Mouse (Mus musculus): ENCODE data around the gene Dnaaf2. TPM values are rescaled to one million over a fixed set of nuclear protein-coding genes. Genes with fewer than 3 reads are reported as not detected.
A peak's percentile ranks its signal among the peaks of the same experiment; 100 is the strongest.
"Not testable (repeated sequence)": the region's sequence is repeated elsewhere in the genome, so short reads cannot be mapped to it uniquely, and the experiment has no call there.

The Dnaaf2 gene
- polyA plus RNA-seq, 1 experiment from 2014 or later = 8.1 TPM

GRCm38 (mm10) chr12:69177526-69177925, 20.7 kb downstream of the Dnaaf2 start:
- ATAC-seq (replicated peaks; ENCODE audit: low FRiP score, low TSS enrichment, low read depth) (no peak), DNase-seq (ENCODE audit: low spot score) (no peak)
- H3K4me2 ChIP-seq (ENCODE audit: low read length) = no peak overlapping the region
- no peak overlapping the region for H3K4me3 ChIP-seq (ENCODE audit: low read depth, low read length)
- H3K27ac ChIP-seq (ENCODE audit: low read depth) = no peak overlapping the region
- H3K36me3 ChIP-seq (ENCODE audit: control insufficient read depth, insufficient read depth, low read length) = peaks cover 48% of the 10 kb centered on the region
- H3K27me3 ChIP-seq (replicated peaks; ENCODE audit: control insufficient read depth, insufficient read depth, low read length) = no peaks in the 10 kb centered on the region
- no peaks in the 10 kb centered on the region for H3K9me3 ChIP-seq (ENCODE audit: control insufficient read depth, low read length)
- H3K9ac ChIP-seq (ENCODE audit: low read length) = no peak overlapping the region
- WGBS = 88% methylated on average over 3 of the region's 3 CpGs
- H3K4me1 ChIP-seq (replicated peaks; ENCODE audit: control insufficient read depth, insufficient read depth, low read length) = no peaks in the 10 kb centered on the region

GRCm38 (mm10) chr12:69175975-69176374, 22.3 kb downstream of the Dnaaf2 start:
- Histone ChIP-seq H3K4me3 (ENCODE audit: low read depth, low read length) (no peak overlapping the region), H3K27me3 (replicated peaks; ENCODE audit: control insufficient read depth, insufficient read depth, low read length) (no peaks in the 10 kb centered on the region), H3K9me3 (ENCODE audit: control insufficient read depth, low read length) (no peaks in the 10 kb centered on the region), H3K9ac (ENCODE audit: low read length) (no peak overlapping the region), H3K36me3 (ENCODE audit: control insufficient read depth, insufficient read depth, low read length) (peaks cover 38% of the 10 kb centered on the region), H3K4me2 (ENCODE audit: low read length) (no peak overlapping the region), H3K27ac (ENCODE audit: low read depth) (no peak overlapping the region), H3K4me1 (replicated peaks; ENCODE audit: control insufficient read depth, insufficient read depth, low read length) (no peaks in the 10 kb centered on the region)
- ATAC-seq (replicated peaks; ENCODE audit: low FRiP score, low TSS enrichment, low read depth) (no peak), DNase-seq (ENCODE audit: low spot score) (no peak)
- 86% methylated on average over 3 of the region's 3 CpGs for WGBS

- ATAC-seq (replicated peaks; ENCODE audit: low FRiP score, low TSS enrichment, low read depth) (no peak), DNase-seq (ENCODE audit: low spot score) (no peak)
- Histone ChIP-seq H3K4me1 (replicated peaks; ENCODE audit: control insufficient read depth, insufficient read depth, low read length) (peaks cover 12% of the 10 kb centered on the region), H3K4me2 (ENCODE audit: low read length) (no peak overlapping the region), H3K27me3 (replicated peaks; ENCODE audit: control insufficient read depth, insufficient read depth, low read length) (no peaks in the 10 kb centered on the region), H3K4me3 (ENCODE audit: low read depth, low read length) (no peak overlapping the region), H3K36me3 (ENCODE audit: control insufficient read depth, insufficient read depth, low read length) (peaks cover 27% of the 10 kb centered on the region), H3K9ac (ENCODE audit: low read length) (no peak overlapping the region), H3K9me3 (ENCODE audit: control insufficient read depth, low read length) (no peaks in the 10 kb centered on the region), H3K27ac (ENCODE audit: low read depth) (no peak overlapping the region)
- 90% methylated on average over 2 of the region's 2 CpGs for WGBS
Observed at GRCm38 (mm10) chr12:69171307-69171706, 26.9 kb downstream of the Dnaaf2 start.

- ATAC-seq (replicated peaks; ENCODE audit: low FRiP score, low TSS enrichment, low read depth) = peak; percentile 91
- H3K36me3 ChIP-seq (ENCODE audit: control insufficient read depth, insufficient read depth, low read length) = peaks cover 7% of the 10 kb centered on the region; the same call in 1 of the 2 replicates
- H3K27ac ChIP-seq (ENCODE audit: low read depth) = peak within 1 kb of the TSS; percentile 65; the same call in 1 of the 2 replicates
- WGBS = under 1% methylated on average over 40 of the region's 40 CpGs
- H3K4me3 ChIP-seq (ENCODE audit: low read depth, low read length) = peak within 1 kb of the TSS; percentile 74
- no peaks in the 10 kb centered on the region for H3K9me3 ChIP-seq (ENCODE audit: control insufficient read depth, low read length)
- peaks cover 12% of the 10 kb centered on the region for H3K4me1 ChIP-seq (replicated peaks; ENCODE audit: control insufficient read depth, insufficient read depth, low read length)
- no peaks in the 10 kb centered on the region for H3K27me3 ChIP-seq (replicated peaks; ENCODE audit: control insufficient read depth, insufficient read depth, low read length)
- peak within 1 kb of the TSS; percentile 66 for H3K9ac ChIP-seq (ENCODE audit: low read length)
- peak within 1 kb of the TSS; percentile 88 for H3K4me2 ChIP-seq (ENCODE audit: low read length)
- DNase-seq (ENCODE audit: low spot score) = peak; percentile 98
Observed at GRCm38 (mm10) chr12:69168461-69169106, 29.6 kb downstream of the Dnaaf2 start, which contains the start of gene Lrr1. Gene Lrr1 (plus strand): TSS chr12:69168814.

- Histone ChIP-seq H3K27me3 (replicated peaks; ENCODE audit: control insufficient read depth, insufficient read depth, low read length) (no peaks in the 10 kb centered on the region), H3K9me3 (ENCODE audit: control insufficient read depth, low read length) (no peaks in the 10 kb centered on the region), H3K4me1 (replicated peaks; ENCODE audit: control insufficient read depth, insufficient read depth, low read length) (peaks cover 12% of the 10 kb centered on the region), H3K4me2 (ENCODE audit: low read length) (peak overlapping the region; percentile 88), H3K36me3 (ENCODE audit: control insufficient read depth, insufficient read depth, low read length) (no peaks in the 10 kb centered on the region), H3K9ac (ENCODE audit: low read length) (peak overlapping the region; percentile 66), H3K4me3 (ENCODE audit: low read depth, low read length) (peak overlapping the region; percentile 74), H3K27ac (ENCODE audit: low read depth) (no peak overlapping the region; the same call in 1 of the 2 replicates)
- WGBS = 7% methylated on average over 18 of the region's 18 CpGs
- DNase-seq (ENCODE audit: low spot score) (no peak), ATAC-seq (replicated peaks; ENCODE audit: low FRiP score, low TSS enrichment, low read depth) (peak; percentile 20; the same call in 1 of the 2 replicates)
Observed at GRCm38 (mm10) chr12:69167656-69168460, 30.4 kb downstream of the Dnaaf2 start.

GRCm38 (mm10) chr12:69166861-69167581, 31.2 kb downstream of the Dnaaf2 start:
- not testable (repeated sequence) for H3K4me2 ChIP-seq (ENCODE audit: low read length); DNase-seq (ENCODE audit: low spot score); H3K9me3 ChIP-seq (ENCODE audit: control insufficient read depth, low read length); H3K9ac ChIP-seq (ENCODE audit: low read length); H3K4me3 ChIP-seq (ENCODE audit: low read depth, low read length); H3K27ac ChIP-seq (ENCODE audit: low read depth); ATAC-seq (replicated peaks; ENCODE audit: low FRiP score, low TSS enrichment, low read depth); H3K36me3 ChIP-seq (ENCODE audit: control insufficient read depth, insufficient read depth, low read length); H3K27me3 ChIP-seq (replicated peaks; ENCODE audit: control insufficient read depth, insufficient read depth, low read length)
- WGBS = 71% methylated on average over 8 of the region's 8 CpGs
- peaks cover 12% of the 10 kb centered on the region for H3K4me1 ChIP-seq (replicated peaks; ENCODE audit: control insufficient read depth, insufficient read depth, low read length)

- H3K27ac ChIP-seq (ENCODE audit: low read depth) = no peak overlapping the region
- no peaks in the 10 kb centered on the region for H3K36me3 ChIP-seq (ENCODE audit: control insufficient read depth, insufficient read depth, low read length)
- H3K9me3 ChIP-seq (ENCODE audit: control insufficient read depth, low read length) = no peaks in the 10 kb centered on the region
- no peak overlapping the region for H3K4me3 ChIP-seq (ENCODE audit: low read depth, low read length)
- 40% methylated on average over 3 of the region's 3 CpGs for WGBS
- no peaks in the 10 kb centered on the region for H3K27me3 ChIP-seq (replicated peaks; ENCODE audit: control insufficient read depth, insufficient read depth, low read length)
- H3K9ac ChIP-seq (ENCODE audit: low read length) = no peak overlapping the region
- DNase-seq (ENCODE audit: low spot score) (no peak), ATAC-seq (replicated peaks; ENCODE audit: low FRiP score, low TSS enrichment, low read depth) (no peak)
- peaks cover 9% of the 10 kb centered on the region for H3K4me1 ChIP-seq (replicated peaks; ENCODE audit: control insufficient read depth, insufficient read depth, low read length)
- no peak overlapping the region for H3K4me2 ChIP-seq (ENCODE audit: low read length)
Observed at GRCm38 (mm10) chr12:69164904-69165303, 33.3 kb downstream of the Dnaaf2 start.

- DNase-seq (ENCODE audit: low spot score); H3K4me2 ChIP-seq (ENCODE audit: low read length); H3K27ac ChIP-seq (ENCODE audit: low read depth); H3K9me3 ChIP-seq (ENCODE audit: control insufficient read depth, low read length); ATAC-seq (replicated peaks; ENCODE audit: low FRiP score, low TSS enrichment, low read depth); H3K36me3 ChIP-seq (ENCODE audit: control insufficient read depth, insufficient read depth, low read length); H3K4me3 ChIP-seq (ENCODE audit: low read depth, low read length); H3K9ac ChIP-seq (ENCODE audit: low read length); H3K27me3 ChIP-seq (replicated peaks; ENCODE audit: control insufficient read depth, insufficient read depth, low read length); H3K4me1 ChIP-seq (replicated peaks; ENCODE audit: control insufficient read depth, insufficient read depth, low read length): not testable (repeated sequence)
- WGBS = 87% methylated on average over 4 of the region's 4 CpGs
Observed at GRCm38 (mm10) chr12:69163586-69163985, 34.6 kb downstream of the Dnaaf2 start.

Data from intestine, embryonic 14.5 days (tissue).